Mouse (Mus musculus) gastrocnemius, postnatal 14 days (tissue): ENCODE data around the gene Tmem184b. TPM values are rescaled to one million over a fixed set of nuclear protein-coding genes. Genes with fewer than 3 reads are reported as not detected.

ENCODE experiments used
- DNase-seq: peaks from one replicate; pipeline ENCODE4 v3.0.0; 2021; ENCODE audit warnings: mixed read lengths
- intact Hi-C: fragments of 180-260 bp; cut with DNase I; formaldehyde crosslinking; loops from one replicate; pipeline ENCODE4 v1.15.1; 2025; ENCODE audit warnings: low total_unique reads
- total RNA-seq, 2 experiments: library from RNA; stranded (reverse); gene quantifications; 2 replicates each; pipeline ENCODE4 v1.2.3; 2021

Gene Tmem184b
- total RNA-seq, 2 experiments from 2014 or later, result 31.5 to 32.6 TPM

GRCm38 (mm10) chr15:79432328-79432727 lies 29.0 kb upstream of the Tmem184b start:
- no peak for DNase-seq
- intact Hi-C loops, result no loop called here

DNA sequence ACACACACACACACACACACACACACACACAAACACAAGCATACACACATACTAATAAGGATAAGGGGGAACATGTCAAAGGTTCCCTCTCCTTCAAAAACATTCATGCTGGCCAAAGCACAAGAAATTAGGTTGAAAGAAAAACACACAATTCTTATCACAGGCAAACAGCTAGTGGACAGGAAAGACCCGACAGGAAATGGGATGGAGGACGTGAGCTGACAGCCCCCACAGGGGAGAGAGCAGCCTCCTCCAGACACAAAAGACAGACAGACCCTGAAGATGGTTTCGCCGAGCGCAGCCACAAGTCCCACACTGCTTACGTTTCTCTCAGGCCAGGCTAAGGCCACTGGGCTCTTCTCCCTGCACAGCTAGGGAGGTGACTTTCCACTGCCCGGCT lies 28.6 kb upstream of the Tmem184b start:
- intact Hi-C loops, result no loop called here

GRCm38 (mm10) chr15:79430461-79431000 lies 27.2 kb upstream of the Tmem184b start:
- intact Hi-C loops, result no loop called here
- DNase-seq, result no peak

More for the DNA sequence above, 28.6 kb upstream of the Tmem184b start:
- no peak for DNase-seq

DNA sequence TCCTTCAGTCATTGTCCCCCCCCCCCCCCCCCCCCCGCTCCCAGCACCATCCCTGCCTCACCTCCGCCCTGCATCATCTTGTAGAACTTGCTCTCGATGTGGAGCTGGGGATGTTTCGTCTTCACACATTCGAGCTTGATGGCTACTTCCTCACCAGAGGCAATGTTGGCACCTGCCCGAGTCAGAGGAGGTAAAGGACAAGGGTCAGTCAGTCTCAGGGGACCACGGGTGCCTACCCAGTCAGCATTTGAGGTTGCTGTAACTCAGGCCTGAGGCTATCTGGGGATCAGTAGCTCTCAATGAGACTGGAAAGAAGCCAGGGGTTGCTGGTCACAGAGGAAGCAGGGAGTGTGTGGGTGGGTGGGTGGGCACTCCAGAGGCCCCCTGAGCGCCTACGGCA lies 26.6 kb upstream of the Tmem184b start:
- intact Hi-C loops, result no loop called here
- DNase-seq, result no peak

- intact Hi-C loops, result no loop called here
- DNase-seq, result no peak
Observed at GRCm38 (mm10) chr15:79429527-79429926, 26.2 kb upstream of the Tmem184b start.

- intact Hi-C loops, result no loop called here
Observed at GRCm38 (mm10) chr15:79428616-79429015, 25.2 kb upstream of the Tmem184b start.

GRCm38 (mm10) chr15:79427516-79427915 lies 24.1 kb upstream of the Tmem184b start:
- no peak for DNase-seq
- intact Hi-C loops, result no loop called here

More at GRCm38 (mm10) chr15:79428616-79429015, 25.2 kb upstream of the Tmem184b start:
- no peak for DNase-seq

- intact Hi-C loops, result no loop called here
- no peak for DNase-seq
Observed at GRCm38 (mm10) chr15:79425516-79425915, 22.1 kb upstream of the Tmem184b start.

- DNase-seq, result no peak
- intact Hi-C loops, result no loop called here
Observed at GRCm38 (mm10) chr15:79424602-79425001, 21.2 kb upstream of the Tmem184b start.

- intact Hi-C loops, result no loop called here
- DNase-seq, result no peak
Observed at GRCm38 (mm10) chr15:79422715-79423243, 19.4 kb upstream of the Tmem184b start.

- intact Hi-C loops, result no loop called here
- DNase-seq, result peak; percentile 61
Observed at GRCm38 (mm10) chr15:79418677-79419076, 15.3 kb upstream of the Tmem184b start.

DNA sequence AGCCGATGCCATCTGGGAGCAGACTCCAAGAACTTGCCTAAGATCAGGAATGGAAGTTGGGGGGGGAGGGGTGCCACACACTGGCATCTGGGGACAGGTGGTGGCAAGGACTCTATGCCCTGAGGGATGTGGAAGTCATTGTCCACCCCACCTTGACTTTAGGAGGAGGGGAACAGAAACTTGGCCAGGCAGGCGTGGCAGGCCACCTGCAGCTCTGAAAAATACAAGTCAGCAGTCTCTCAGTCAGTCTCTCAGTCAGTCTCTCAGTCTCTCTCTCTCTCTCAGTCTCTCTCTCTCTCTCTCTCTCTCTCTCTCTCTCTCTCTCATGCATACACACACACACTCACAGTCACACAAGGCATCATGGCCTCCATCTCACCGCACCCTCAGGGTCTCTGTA lies 14.9 kb upstream of the Tmem184b start:
- intact Hi-C loops, result no loop called here
- no peak for DNase-seq

DNA sequence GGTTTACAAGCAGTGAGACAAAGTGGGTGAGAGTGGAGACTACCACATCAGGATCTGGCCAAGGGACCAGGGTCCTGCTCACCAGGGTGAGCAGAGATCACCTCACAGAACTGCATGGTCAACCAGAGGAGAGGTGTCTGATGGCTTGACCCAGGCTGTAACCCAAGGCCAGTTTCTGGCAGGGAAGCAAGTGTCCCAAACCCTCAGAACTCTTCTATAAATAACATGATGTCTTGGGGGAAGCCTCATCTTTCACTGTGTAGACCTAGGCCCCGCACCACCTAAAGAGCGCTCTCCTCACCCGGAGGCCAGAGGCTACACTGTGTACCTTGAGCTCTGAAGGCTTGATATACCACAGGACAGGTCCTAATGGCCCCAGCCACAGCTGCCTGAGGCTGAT lies 14.0 kb upstream of the Tmem184b start:
- no peak for DNase-seq
- intact Hi-C loops, result no loop called here

DNA sequence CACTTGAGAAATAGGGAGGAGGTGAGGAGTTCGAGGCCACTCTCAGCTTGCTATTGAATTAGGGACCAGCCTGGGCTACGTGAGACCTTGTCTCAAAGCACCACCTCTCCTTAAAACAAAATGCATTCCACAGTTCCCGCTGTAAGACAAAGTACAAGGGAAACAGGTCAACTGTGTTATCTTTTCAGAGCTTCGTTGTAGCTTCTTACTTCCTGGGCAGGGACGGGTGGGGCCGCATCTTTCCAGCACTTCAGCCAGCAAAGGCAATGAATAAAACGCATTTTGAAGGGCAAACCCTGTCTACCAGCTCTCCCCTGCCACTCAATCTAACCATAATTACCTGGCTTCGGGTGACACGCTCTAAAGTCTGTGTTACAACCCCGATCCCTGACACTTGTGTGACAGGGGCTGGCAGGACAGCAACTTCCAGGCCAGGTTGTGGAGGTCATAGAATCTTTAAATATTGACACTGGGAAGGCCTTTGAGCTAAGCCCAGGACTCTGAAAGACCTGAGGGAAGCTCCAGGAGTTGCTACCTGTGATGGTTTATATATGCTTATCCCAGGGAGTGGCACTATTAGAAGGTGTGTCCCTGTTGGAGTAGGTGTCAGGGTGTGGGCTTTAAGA lies 13.2 kb upstream of the Tmem184b start:
- DNase-seq, result no peak
- intact Hi-C loops, result no loop called here

DNA sequence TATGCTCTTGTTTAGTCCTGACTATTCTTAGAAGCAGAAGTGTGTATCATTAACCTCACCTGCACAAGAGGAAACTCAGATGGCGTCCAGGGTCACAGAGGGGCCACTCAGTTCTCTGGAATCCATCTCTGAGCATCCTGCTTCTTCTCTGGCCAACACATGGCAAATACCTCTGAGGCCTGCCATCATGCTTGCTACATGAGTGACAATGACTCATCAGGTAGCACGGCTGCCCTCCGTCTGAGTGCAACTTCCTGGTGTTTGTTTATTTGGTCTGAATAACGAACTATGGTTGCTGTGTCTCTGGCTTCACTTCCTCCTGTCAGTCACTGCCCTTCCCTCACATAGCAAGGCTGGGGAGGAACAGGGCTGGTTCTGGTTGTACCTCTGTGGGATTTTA lies 11.1 kb upstream of the Tmem184b start:
- intact Hi-C loops, result loop anchor here (5.0 kb wide), 1 partner anchor 53 kb away; no protein-coding TSS in a partner anchor

DNA sequence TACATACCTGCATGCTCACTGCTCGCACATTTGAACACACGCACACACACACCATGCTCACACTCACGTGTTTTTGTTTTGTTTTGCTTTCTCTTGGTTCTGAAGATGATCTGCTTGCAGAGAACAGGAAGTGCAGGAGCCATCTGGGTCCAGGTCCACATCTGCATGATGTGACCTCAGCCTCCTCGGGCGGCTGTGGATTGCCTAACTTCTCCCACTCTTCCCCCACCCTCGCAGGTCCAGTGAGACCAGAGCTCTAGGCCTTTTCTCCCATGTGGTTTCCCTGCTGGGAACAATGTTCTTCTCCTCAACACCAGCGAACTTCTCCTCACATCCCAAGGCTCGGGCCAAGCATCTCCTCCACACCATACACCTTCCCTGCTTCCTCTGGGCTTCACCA lies 10.4 kb upstream of the Tmem184b start:
- intact Hi-C loops, result loop anchor here (5.0 kb wide), 1 partner anchor 53 kb away; no protein-coding TSS in a partner anchor
- no peak for DNase-seq

More for the DNA sequence above, 11.1 kb upstream of the Tmem184b start:
- no peak for DNase-seq

GRCm38 (mm10) chr15:79413201-79413600 lies 9.8 kb upstream of the Tmem184b start:
- intact Hi-C loops, result loop anchor here (5.0 kb wide), 1 partner anchor 54 kb away; no protein-coding TSS in a partner anchor
- DNase-seq, result no peak

DNA sequence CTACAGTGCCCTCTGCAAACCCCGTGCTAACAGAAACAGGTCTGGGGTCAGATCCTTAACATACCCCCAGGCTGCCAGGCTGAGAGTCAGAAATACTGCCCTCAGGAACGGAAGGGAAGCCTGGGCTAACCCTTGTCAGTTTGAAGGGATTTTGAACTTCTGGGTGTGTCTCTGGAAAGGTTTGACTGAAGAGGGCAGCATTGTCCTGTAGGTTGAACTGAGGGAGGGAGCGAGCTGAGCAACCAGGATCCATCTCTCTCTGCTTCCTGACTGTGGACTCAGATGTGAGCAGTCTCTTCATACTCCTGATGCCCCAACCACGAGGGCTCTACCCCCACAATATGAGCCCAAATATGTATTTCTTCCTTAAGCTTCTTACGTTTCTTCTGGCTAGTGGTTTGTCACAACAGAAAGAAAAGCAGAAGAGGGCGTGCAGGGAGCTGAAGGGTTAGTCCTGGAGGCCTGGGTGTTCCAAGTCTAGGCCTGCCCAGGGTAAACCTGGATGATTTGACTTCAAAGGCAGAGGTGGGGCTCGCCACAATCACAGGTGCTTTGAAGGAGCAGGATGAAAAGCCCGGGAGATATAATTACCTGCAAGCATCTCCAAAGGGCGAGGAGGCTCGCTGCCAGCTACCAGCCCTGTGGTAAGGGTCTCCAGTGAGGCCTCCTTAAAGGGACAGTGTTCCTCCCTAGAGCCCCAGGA lies 8.1 kb upstream of the Tmem184b start:
- intact Hi-C loops, result loop anchor here (5.0 kb wide), 1 partner anchor 56 kb away; no protein-coding TSS in a partner anchor
- DNase-seq, result no peak

- intact Hi-C loops, result loop anchor here (5.0 kb wide), 1 partner anchor 43 kb away; no protein-coding TSS in a partner anchor
- no peak for DNase-seq
Observed at GRCm38 (mm10) chr15:79409077-79409573, 5.8 kb upstream of the Tmem184b start.

GRCm38 (mm10) chr15:79406564-79406963 lies 3.2 kb upstream of the Tmem184b start:
- intact Hi-C loops, result loop anchor here (5.0 kb wide), 1 partner anchor 46 kb away; no protein-coding TSS in a partner anchor
- DNase-seq, result no peak
